Mouse (Mus musculus) testis, adult 2 months (tissue): ENCODE measurements around the gene Fcgrt.

Experiments used
- CTCF ChIP-seq: fragments of 200-500 bp; IDR thresholded peaks from 2 replicates; pipeline ENCODE4 v1.5.1; 2012; ENCODE audit warnings: low read depth, mild to moderate bottlenecking, inconsistent platforms, low read length, moderate library complexity; ENCODE audit not compliant: control insufficient read depth, insufficient read depth, insufficient replicate concordance
- POLR2A ChIP-seq: fragments of 200-500 bp; IDR thresholded peaks from 2 replicates; pipeline ENCODE4 v1.6.1; 2012; ENCODE audit warnings: low read depth, mild to moderate bottlenecking, inconsistent platforms, low read length, moderate library complexity; ENCODE audit not compliant: control insufficient read depth

GRCm38 (mm10) chr7:45069671-45070070, 34.0 kb downstream of the Fcgrt start:
- TF ChIP-seq CTCF (no peak), POLR2A (no peak)
